Mouse (Mus musculus) midbrain, embryonic 11.5 days (tissue): ENCODE results near the gene Sirt7. TPM values are rescaled to one million over a fixed set of nuclear protein-coding genes. Genes with fewer than 3 reads are reported as not detected.

Source experiments
- ATAC-seq: fragments of 200-750 bp; cut with Nextera tagmentation; 2 replicates; pipeline ENCODE4 v1.8.0; 2017; ENCODE audit warnings: moderate TSS enrichment, moderate library complexity; ENCODE audit not compliant: low FRiP score
- DNase-seq: peaks from one replicate; pipeline ENCODE4 v3.0.0; 2015; ENCODE audit warnings: low spot score; ENCODE audit errors: missing footprints
- H3K27ac ChIP-seq: fragments of 300-500 bp; sonication (generic); 2 replicates; pipeline ENCODE4 v1.5.1; 2014; ENCODE audit warnings: low read depth, low read length
- H3K27me3 ChIP-seq: fragments of 300-500 bp; sonication (generic); 2 replicates; pipeline ENCODE4 v1.6.1; 2014; ENCODE audit warnings: mild to moderate bottlenecking, low read length, moderate library complexity, mixed read lengths; ENCODE audit not compliant: control insufficient read depth, insufficient read depth
- H3K36me3 ChIP-seq: fragments of 300-500 bp; sonication (generic); 2 replicates; pipeline ENCODE4 v1.6.1; 2014; ENCODE audit warnings: mild to moderate bottlenecking, low read length, moderate library complexity, mixed read lengths; ENCODE audit not compliant: control insufficient read depth, insufficient read depth
- H3K4me1 ChIP-seq: fragments of 300-500 bp; sonication (generic); 2 replicates; pipeline ENCODE4 v1.6.1; 2014; ENCODE audit warnings: low read length; ENCODE audit not compliant: control insufficient read depth, insufficient read depth
- H3K4me2 ChIP-seq: fragments of 300-500 bp; sonication (generic); 2 replicates; pipeline ENCODE4 v1.6.1; 2014; ENCODE audit warnings: mild to moderate bottlenecking, moderate library complexity
- H3K4me3 ChIP-seq: fragments of 300-500 bp; sonication (generic); 2 replicates; pipeline ENCODE4 v1.5.1; 2014; ENCODE audit warnings: low read depth, low read length
- H3K9ac ChIP-seq: fragments of 300-500 bp; sonication (generic); 2 replicates; pipeline ENCODE4 v1.6.1; 2014; ENCODE audit warnings: low read length
- H3K9me3 ChIP-seq: fragments of 300-500 bp; sonication (generic); 2 replicates; pipeline ENCODE4 v1.6.1; 2016; ENCODE audit warnings: low read length; ENCODE audit not compliant: control insufficient read depth
- WGBS: fragments of 180-500 bp; shearing (Covaris S2); extraction: QIAGEN DNeasy Blood & Tissue Kit; methylation state at CpG from one replicate; pipeline ENCODE4 v1.1.7; 2014; 5-methylcytosine and 5-hydroxymethylcytosine counted together
- polyA plus RNA-seq: library from polyadenylated mRNA; unstranded; fragments of >200 nt; fragmentation: Nextera tagmentation; extraction: Ambion mirVana; gene quantifications from 2 replicates; pipeline ENCODE4 v1.2.1, GENCODE M21; 2014

The Sirt7 gene
- polyA plus RNA-seq, 1 experiment from 2014 or later, result 33.2 TPM

DNA sequence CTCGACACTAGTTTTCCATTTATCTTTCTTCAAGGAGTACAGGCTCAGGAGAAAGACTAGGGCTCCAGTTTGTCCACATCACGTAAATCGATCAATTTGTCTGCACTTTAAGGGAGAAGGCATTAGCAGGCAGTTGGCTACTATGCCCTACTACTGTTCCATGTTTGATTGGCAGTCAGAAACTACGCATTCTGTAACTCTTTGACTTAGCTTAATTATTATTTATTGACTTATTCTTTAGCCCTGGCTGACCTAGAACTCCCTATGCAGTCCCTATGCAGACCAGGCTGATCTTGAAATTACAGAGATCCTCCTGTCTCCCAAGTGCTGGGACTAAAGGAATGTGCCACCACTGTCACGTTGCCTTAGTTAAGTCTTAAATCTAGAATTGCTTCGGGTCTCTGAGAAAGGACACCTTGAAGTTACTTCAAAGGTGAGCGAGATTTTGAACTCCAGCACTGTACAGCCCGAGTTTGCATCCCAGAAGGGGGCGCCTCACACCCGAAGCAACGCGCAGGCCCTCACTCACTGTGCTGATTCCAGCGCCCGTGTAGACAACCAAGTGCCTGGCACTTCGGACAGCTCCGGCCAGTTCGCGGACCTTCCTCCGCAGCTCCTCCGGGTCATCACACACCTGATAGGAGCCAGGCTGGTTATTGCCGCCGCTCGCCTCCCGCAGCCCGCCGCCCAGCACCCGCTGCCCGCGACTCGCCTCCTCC is 920 bp downstream of the Sirt7 start:
- peak; percentile 57 for ATAC-seq
- peaks cover 9% of the 10 kb centered on the region for H3K4me1 ChIP-seq
- H3K4me3 ChIP-seq, result peak overlapping the region; percentile 99
- DNase-seq, result peak; percentile 89
- H3K36me3 ChIP-seq, result peaks cover 19% of the 10 kb centered on the region
- peak overlapping the region; percentile 80 for H3K9ac ChIP-seq
- 13% methylated on average over 30 of the region's 30 CpGs for WGBS
- no peaks in the 10 kb centered on the region for H3K9me3 ChIP-seq
- H3K4me2 ChIP-seq, result peak overlapping the region; percentile 97
- H3K27ac ChIP-seq, result peak overlapping the region; percentile 57
- no peaks in the 10 kb centered on the region for H3K27me3 ChIP-seq

DNA sequence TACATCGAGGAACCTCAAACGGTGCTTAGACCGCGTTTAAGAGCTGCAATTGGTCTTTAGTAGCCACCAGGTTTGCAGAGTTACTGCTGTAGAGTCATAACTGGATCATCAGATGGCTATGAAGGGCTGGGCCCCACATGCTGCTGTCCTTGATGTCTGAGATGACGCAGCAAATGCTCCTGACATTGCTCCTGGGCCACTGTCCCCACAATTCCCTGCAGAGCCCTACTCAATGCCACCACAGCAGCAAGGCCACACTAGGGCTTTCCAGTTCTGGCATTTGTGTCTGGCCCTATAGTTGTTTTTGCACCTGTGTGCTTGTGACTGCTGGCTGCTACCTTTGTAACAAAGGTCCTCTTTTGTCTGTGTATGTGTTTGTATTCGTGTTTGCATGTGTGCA is 2.2 kb downstream of the Sirt7 start:
- no peak for ATAC-seq
- no peak overlapping the region for H3K4me3 ChIP-seq
- WGBS, result 95% methylated on average over 6 of the region's 6 CpGs

DNA sequence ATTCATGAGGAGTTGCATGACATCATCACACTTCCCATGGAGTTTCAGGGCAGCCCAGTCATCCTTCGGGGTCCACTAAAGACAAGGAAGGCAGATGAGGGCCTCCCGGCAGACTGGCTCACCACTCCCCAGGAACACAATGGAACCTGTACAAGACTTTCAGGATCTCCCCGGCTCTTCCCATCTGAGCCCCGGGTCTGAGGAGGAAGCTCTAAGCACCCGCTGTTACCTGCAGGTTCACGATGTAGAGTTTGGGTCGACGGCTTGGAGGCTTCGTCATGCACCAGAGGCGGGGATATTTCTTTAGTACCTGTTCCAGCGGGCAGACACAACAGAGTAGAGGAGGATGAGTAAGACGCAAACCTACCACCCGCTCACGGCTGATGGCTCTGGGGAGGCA is 4.8 kb downstream of the Sirt7 start:
- peak; percentile 28 for DNase-seq
- Histone ChIP-seq H3K9me3 (no peaks in the 10 kb centered on the region), H3K36me3 (peaks cover 20% of the 10 kb centered on the region), H3K9ac (no peak overlapping the region), H3K4me3 (no peak overlapping the region), H3K4me2 (no peak overlapping the region), H3K4me1 (peaks cover 16% of the 10 kb centered on the region), H3K27ac (no peak overlapping the region), H3K27me3 (no peaks in the 10 kb centered on the region)
- WGBS, result 95% methylated on average over 14 of the region's 14 CpGs
- ATAC-seq, result no peak

More for the DNA sequence above, 2.2 kb downstream of the Sirt7 start:
- H3K4me2 ChIP-seq, result no peak overlapping the region
- no peaks in the 10 kb centered on the region for H3K9me3 ChIP-seq
- no peak overlapping the region for H3K27ac ChIP-seq
- H3K36me3 ChIP-seq, result peaks cover 23% of the 10 kb centered on the region
- no peaks in the 10 kb centered on the region for H3K27me3 ChIP-seq
- no peak overlapping the region for H3K9ac ChIP-seq
- peaks cover 11% of the 10 kb centered on the region for H3K4me1 ChIP-seq
- no peak for DNase-seq

GRCm38 (mm10) chr11:120618619-120619535 is 6.2 kb downstream of the Sirt7 start:
- no peak for ATAC-seq
- H3K27me3 ChIP-seq, result no peaks in the 10 kb centered on the region
- no peak overlapping the region for H3K27ac ChIP-seq
- H3K9me3 ChIP-seq, result no peaks in the 10 kb centered on the region
- peaks cover 10% of the 10 kb centered on the region for H3K4me1 ChIP-seq
- no peak overlapping the region for H3K4me2 ChIP-seq
- H3K4me3 ChIP-seq, result no peak overlapping the region; the same call in 1 of the 2 replicates
- peaks cover 22% of the 10 kb centered on the region for H3K36me3 ChIP-seq
- WGBS, result 92% methylated on average over 25 of the region's 25 CpGs
- DNase-seq, result peak; percentile 61
- no peak overlapping the region for H3K9ac ChIP-seq

DNA sequence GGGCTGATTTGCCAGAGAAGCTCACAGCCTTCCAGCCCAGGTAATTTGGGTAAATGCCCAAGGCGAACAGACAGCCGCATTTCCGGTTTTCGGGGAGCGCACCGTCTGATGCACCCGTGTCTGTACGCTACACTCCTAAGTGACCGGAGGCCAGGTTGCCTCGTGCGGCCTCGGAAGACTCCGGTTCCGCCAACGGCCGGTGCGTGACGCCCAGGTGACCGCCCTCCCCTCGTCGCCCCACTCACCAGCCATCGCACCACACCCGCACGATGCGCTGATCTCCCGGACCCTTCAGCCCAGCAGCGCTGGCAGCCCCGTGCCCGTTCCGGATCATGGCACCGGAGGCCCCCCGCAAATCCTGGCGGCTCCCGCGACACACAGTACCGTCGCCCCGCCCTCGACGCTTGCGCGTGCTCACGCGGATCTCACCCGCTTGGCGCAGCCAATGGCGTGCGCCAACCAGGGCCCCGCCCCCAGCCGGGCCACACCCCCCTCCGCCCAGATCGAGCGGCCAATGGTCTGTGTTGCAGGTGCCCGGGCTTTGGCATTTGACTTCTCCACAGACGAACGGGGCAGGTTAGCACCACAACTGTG is 7.4 kb downstream of the Sirt7 start, which contains the start of gene Pcyt2:
Gene Pcyt2 (minus strand): TSS at position 418 of the 594 bp plus-strand sequence.
- WGBS, result under 1% methylated on average over 56 of the region's 56 CpGs
- Histone ChIP-seq H3K27ac (peak within 1 kb of the TSS; percentile 20; the same call in 1 of the 2 replicates), H3K4me2 (peak within 1 kb of the TSS; percentile 71)

DNA sequence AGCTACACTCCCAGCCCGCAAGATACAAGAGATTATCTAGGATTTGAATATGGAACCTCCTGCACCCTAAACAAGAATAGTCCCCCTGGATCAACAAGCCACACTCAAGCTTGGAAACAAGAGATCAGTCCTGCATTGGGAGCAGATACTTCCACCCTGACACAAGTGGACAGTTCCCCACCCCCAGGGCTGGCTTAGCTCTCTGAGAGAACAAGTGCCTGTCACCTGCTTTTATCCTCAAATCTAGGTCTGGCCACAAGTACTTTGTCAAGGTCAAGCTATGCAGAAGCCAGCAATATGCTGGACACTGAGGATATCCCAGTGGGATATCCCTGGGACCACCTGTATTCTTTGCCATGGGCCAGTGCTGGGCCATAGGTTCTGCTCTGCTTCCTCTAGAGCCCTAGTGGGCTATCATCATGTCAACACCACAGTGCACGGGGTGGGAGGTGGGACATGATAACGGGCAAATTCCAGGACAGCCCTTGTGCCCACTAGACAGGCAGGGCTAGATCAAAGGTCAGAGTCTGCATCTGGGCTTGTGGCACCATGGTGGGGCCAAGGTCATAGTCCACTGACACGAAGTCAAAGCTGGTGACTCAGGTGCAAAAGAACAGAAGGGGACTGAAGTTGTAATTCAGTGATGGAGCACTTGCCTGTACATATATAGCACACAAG is 8.3 kb downstream of the Sirt7 start:
- 55% methylated on average over 4 of the region's 4 CpGs for WGBS
- H3K4me2 ChIP-seq, result peak overlapping the region; percentile 71
- ATAC-seq (no peak), DNase-seq (peak; percentile 78)
- H3K4me3 ChIP-seq, result peak overlapping the region; percentile 73
- peaks cover 10% of the 10 kb centered on the region for H3K4me1 ChIP-seq
- no peak overlapping the region for H3K27ac ChIP-seq
- H3K9ac ChIP-seq, result peak overlapping the region; percentile 82
- no peaks in the 10 kb centered on the region for H3K9me3 ChIP-seq
- H3K36me3 ChIP-seq, result peaks cover 28% of the 10 kb centered on the region
- H3K27me3 ChIP-seq, result no peaks in the 10 kb centered on the region

More for the DNA sequence above, 7.4 kb downstream of the Sirt7 start, which contains the start of gene Pcyt2:
- peak within 1 kb of the TSS; percentile 73 for H3K4me3 ChIP-seq
- DNase-seq, result peak; percentile 98
- no peaks in the 10 kb centered on the region for H3K9me3 ChIP-seq
- peaks cover 10% of the 10 kb centered on the region for H3K4me1 ChIP-seq
- H3K9ac ChIP-seq, result peak within 1 kb of the TSS; percentile 82
- H3K36me3 ChIP-seq, result peaks cover 22% of the 10 kb centered on the region
- no peaks in the 10 kb centered on the region for H3K27me3 ChIP-seq
- peak; percentile 95 for ATAC-seq

- H3K36me3 ChIP-seq, result peaks cover 24% of the 10 kb centered on the region
- peaks cover 10% of the 10 kb centered on the region for H3K4me1 ChIP-seq
- ATAC-seq, result no peak
- DNase-seq, result no peak
- no peak overlapping the region for H3K9ac ChIP-seq
- H3K9me3 ChIP-seq, result no peaks in the 10 kb centered on the region
- WGBS, result 92% methylated on average over 11 of the region's 11 CpGs
- H3K4me3 ChIP-seq, result no peak overlapping the region
- no peak overlapping the region for H3K27ac ChIP-seq
- H3K27me3 ChIP-seq, result no peaks in the 10 kb centered on the region
- no peak overlapping the region for H3K4me2 ChIP-seq
These were observed 9.3 kb downstream of the Sirt7 start for GRCm38 (mm10) chr11:120615606-120616203.

- no peak overlapping the region for H3K4me3 ChIP-seq
- peaks cover 23% of the 10 kb centered on the region for H3K36me3 ChIP-seq
- DNase-seq, result no peak
- no peak overlapping the region for H3K27ac ChIP-seq
- 91% methylated on average over 6 of the region's 6 CpGs for WGBS
- H3K27me3 ChIP-seq, result no peaks in the 10 kb centered on the region
- no peak for ATAC-seq
- no peak overlapping the region for H3K9ac ChIP-seq
- no peak overlapping the region for H3K4me2 ChIP-seq
- H3K4me1 ChIP-seq, result peaks cover 10% of the 10 kb centered on the region
- H3K9me3 ChIP-seq, result no peaks in the 10 kb centered on the region
These were observed 9.9 kb downstream of the Sirt7 start for GRCm38 (mm10) chr11:120615167-120615566.
